ENCODE assay signal across 24 mouse cellular contexts in genomic region chr3:82376965-82377364, GRCm38 (mm10). TPM values are rescaled to one million over a fixed set of nuclear protein-coding genes. Genes with fewer than 3 reads are reported as not detected.
"Had no signal": no experiment of that assay in that cellular context is flagged by ENCODE, and none has a peak within 500 bp of the region (broad histone marks: within the 10 kb centered on the region; RNA-seq: fewer than 3 reads in every experiment).

No protein-coding gene starts in this region.

- DNase-seq: kidney, adult 18-20 months; kidney, postnatal 10 days; layer of hippocampus, adult 9-11 months; liver, postnatal 0 days; lung, embryonic 14.5 days; right cerebral cortex, adult 18-20 months; right cerebral cortex, postnatal 14 days; right cerebral cortex, postnatal 4 days; thymus, adult 2 months; thymus, postnatal 14 days; thymus, postnatal 4 days had no signal

- H3K27ac ChIP-seq: intestine, embryonic 15.5 days; layer of hippocampus, adult 2 months; limb, embryonic 15.5 days; liver, embryonic 14.5 days; macrophage; midbrain, embryonic 12.5 days; midbrain, embryonic 15.5 days; neural tube, embryonic 12.5 days; neural tube, embryonic 15.5 days; stomach, postnatal 0 days had no signal

- ATAC-seq: intestine, embryonic 15.5 days; liver, postnatal 0 days; lung, postnatal 0 days; midbrain, embryonic 15.5 days had no signal

- H3K36me3 ChIP-seq: intestine, embryonic 15.5 days had no signal

- H3K4me1 ChIP-seq: intestine, embryonic 15.5 days; limb, embryonic 15.5 days; midbrain, embryonic 12.5 days; midbrain, embryonic 15.5 days; neural tube, embryonic 12.5 days; neural tube, embryonic 15.5 days had no signal

- H3K4me3 ChIP-seq: intestine, embryonic 15.5 days; layer of hippocampus, adult 2 months; limb, embryonic 15.5 days; midbrain, embryonic 12.5 days; midbrain, embryonic 15.5 days; neural tube, embryonic 12.5 days; neural tube, embryonic 15.5 days had no signal

- H3K4me2 ChIP-seq: intestine, embryonic 15.5 days; limb, embryonic 15.5 days; liver, embryonic 11.5 days; lung, embryonic 14.5 days; midbrain, embryonic 12.5 days; midbrain, embryonic 15.5 days; neural tube, embryonic 12.5 days; neural tube, embryonic 15.5 days had no signal

- H3K9me3 ChIP-seq: intestine, embryonic 15.5 days; limb, embryonic 15.5 days; midbrain, embryonic 12.5 days; midbrain, embryonic 15.5 days; neural tube, embryonic 12.5 days; neural tube, embryonic 15.5 days had no signal

- H3K9ac ChIP-seq: intestine, embryonic 15.5 days; limb, embryonic 15.5 days; liver, embryonic 14.5 days; liver, postnatal 0 days; lung, embryonic 14.5 days; midbrain, embryonic 12.5 days; midbrain, embryonic 15.5 days; neural tube, embryonic 12.5 days; neural tube, embryonic 15.5 days had no signal

- H3K27me3 ChIP-seq: intestine, embryonic 15.5 days; limb, embryonic 15.5 days; midbrain, embryonic 12.5 days; midbrain, embryonic 15.5 days; neural tube, embryonic 12.5 days; neural tube, embryonic 15.5 days had no signal

RNA-seq across cellular contexts. Expression of gene Map9, which starts 19.1 kb away (rescaled TPM):
- total RNA-seq: megakaryocyte, adult 5-6 weeks had no signal
